Mouse (Mus musculus): ENCODE results near the gene Hrh2.

Gene Hrh2

GRCm38 (mm10) chr13:54215777-54216316, 23.9 kb downstream of the Hrh2 start:
- DNase-seq (ENCODE audit: low spot score in 2 of 2) = no peak

- no peak for DNase-seq (ENCODE audit: low spot score in 2 of 2)
Measured at GRCm38 (mm10) chr13:54218341-54218740, 26.4 kb downstream of the Hrh2 start.

DNA sequence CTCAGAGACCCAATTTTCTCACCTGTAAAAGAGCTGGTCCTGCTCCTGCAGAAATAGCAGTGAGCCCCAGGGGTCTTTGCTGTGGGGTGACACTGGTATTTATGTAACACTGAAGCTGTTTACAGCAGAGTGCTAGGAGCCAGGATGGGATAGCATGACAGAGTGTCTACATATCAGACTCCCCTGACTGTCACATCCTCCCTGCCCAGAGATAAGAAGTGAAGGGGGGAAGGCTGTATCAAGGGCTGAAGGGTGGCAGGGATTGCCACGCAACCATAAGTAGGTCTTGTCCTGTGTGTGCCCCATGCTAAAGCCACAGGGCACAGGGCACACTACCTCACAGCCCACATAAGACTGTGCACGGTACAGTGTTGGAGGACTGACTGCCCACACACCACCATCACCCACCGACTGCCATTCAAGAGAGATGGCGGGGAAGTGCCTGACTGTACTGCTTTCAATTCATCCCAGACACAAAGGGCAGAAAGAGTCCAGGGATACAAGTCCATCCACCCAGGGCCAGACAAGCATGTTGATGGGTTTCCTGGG, 29.8 kb downstream of the Hrh2 start:
- DNase-seq (ENCODE audit: low spot score in 2 of 2) = no peak

DNA sequence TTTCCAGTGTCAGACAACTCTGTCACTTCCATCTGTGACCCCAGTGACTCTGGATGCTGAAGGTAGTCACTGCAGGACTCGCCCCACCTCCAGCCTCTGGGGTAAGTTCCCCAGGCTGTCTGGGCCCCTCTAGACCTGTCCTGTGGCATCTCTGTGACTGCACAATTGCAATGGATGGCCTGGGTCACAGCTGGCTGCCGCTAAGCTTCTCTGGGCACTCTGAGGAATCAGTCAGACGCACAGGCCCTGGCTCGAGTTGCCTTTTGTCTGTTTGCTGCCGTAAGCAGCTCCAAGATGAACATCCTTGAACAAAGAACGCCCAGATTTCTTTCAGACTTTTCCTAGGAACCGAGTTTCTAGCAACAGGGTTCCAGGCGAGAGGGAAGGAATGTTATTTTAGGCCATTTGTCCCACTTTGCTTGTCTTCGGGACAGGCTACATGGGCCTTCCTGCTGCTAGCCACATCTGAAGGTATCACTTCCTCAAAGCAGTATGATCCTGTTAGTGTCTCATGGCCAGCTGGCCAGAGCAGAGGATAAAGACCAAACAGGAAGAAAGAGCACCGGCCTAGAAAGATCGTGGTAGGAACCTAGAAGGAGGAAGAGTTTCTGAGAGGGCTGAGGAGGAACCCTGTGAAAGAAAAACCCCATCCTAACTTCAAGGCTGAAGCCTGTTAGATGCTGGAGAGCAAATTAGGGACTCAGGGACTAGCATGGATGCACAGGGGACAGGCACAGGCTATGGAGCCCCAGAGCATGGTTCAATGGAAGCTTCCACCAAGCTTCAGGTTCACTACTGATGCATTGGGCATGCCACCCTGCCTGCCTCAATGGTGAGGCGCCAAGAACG, 31.2 kb downstream of the Hrh2 start:
- no peak for DNase-seq (ENCODE audit: low spot score in 2 of 2)

- DNase-seq (ENCODE audit: low spot score in 2 of 2) = peak in 1 of 2 experiments; percentile 63
Measured at GRCm38 (mm10) chr13:54227916-54228483, 36.1 kb downstream of the Hrh2 start.

GRCm38 (mm10) chr13:54230081-54230480, 38.2 kb downstream of the Hrh2 start:
- no peak for DNase-seq (ENCODE audit: low spot score in 2 of 2)

DNA sequence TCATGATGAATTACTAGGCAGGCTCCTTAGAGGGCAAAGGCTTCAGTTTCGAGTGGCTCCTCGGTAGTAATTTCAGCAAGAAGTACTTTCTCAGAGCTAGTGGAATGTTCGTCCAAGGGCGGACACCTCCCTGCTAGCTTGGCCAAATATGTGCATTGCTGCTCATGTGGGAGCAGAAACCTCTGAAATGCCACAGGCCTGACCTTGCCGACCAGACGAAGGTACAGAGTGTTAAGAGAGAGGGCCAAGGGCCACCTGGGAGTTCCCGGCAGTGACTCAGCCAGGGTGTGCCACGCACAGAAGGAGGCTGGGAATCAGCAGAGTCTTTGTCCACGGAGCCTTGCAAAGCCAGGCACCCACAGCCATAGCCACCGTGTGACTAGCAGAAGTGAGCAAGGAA, 39.9 kb downstream of the Hrh2 start:
- DNase-seq (ENCODE audit: low spot score in 2 of 2) = no peak

DNA sequence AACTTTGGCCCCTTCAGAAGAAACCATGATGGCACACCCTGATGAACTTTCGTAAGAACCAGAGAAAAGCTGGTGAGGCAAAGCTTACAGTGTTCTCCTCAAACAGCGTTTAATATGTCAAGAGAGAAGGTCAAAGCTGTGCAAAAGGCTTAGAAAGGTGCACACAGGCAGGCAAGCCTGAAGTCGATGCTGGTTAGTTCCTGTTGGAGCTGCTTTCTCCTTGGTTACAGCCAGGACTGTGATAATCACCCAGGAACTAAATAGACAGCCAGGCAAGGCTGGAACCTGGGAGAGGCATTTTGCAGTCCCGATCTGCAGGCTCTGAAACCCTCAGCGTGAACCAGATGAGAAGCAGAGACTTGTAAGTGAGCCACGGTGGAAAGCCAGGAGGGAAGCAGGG, 45.6 kb downstream of the Hrh2 start:
- DNase-seq (ENCODE audit: low spot score in 2 of 2) = no peak

DNA sequence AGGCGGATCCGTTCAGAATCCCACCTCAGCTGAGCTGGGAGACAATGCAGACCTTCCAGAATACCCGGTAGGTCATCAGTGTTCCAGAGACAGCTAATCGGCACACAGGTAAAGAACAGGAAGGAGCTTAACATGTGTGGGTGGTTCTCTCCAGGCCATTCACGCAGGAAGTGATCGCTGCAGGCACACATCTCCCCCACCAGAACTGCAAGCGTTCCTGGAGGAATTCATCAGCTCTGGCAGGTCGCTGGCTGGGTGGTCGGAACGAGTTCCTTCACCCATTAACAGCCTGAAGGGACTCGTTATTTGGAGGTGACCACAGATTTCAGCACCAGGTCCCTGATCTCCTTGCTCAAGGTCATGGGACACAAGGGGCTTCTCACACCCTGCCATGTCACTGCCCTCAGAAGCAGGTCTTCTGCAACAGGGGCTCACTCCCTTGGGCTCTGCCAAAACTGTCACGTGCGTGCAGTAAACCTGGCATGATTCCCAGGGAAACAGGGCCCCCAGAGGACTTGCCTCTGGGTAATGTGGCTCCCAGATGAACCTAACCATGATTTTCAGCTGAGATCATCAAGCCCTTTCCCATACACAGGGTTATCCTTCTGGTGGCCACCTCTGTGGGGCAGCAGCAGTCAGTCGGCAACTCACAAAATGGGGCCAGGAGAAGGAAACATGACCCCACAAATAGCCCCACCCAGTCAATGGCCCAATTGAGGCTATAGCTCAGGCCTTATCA, 46.8 kb downstream of the Hrh2 start:
- no peak for DNase-seq (ENCODE audit: low spot score in 2 of 2)

- no peak for DNase-seq (ENCODE audit: low spot score in 2 of 2)
Measured at GRCm38 (mm10) chr13:54242380-54242779, 50.5 kb downstream of the Hrh2 start.

DNA sequence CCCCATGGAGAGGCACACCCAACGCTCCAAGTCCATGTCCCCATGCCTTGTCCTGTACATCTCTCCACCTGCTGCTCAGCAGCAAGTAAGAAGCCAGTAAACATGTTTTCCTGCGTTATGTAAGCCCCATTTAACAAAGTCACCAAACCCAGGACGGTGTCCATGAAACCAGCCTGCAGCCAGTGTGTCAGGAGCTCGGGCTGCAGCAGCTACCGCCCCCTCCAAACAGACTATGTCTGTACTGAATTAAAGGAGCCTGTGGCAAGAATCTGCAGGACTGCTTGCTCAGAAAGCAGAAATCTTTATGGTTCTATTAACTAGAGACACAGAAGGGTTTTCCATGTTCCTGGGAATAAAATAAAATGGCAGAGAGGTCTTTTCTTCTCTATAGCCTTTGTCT, 53.3 kb downstream of the Hrh2 start:
- DNase-seq (ENCODE audit: low spot score in 2 of 2) = no peak

- DNase-seq (ENCODE audit: low spot score in 2 of 2) = peak; percentile 75 to 82
Measured at GRCm38 (mm10) chr13:54247545-54247944, 55.6 kb downstream of the Hrh2 start.

DNA sequence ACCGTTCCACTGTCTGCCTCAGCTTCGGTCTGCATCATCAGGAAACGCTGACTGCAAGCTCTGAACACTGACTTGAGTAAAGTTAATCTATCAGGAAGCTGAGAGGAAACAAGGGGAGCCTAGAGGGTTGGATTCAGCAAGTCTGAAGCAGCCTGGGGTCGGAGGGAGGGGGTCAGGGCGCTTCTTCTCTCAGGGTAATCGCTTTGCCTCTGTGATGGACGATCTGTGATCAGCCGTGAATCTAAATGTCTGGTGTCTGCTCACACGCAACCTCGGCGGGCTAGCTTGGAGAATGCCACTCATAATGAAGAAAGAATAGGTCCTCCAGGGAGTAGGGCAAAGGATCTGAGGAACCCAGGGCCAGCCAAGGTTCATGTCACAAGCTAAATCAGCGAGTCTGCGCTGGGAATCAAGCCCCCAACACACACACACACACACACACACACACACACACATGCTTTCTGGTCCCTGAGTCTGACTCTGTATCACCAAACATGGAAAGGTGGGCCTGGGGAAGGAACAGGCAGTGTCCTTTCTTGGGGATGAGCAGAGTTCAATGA, 56.6 kb downstream of the Hrh2 start:
- no peak for DNase-seq (ENCODE audit: low spot score in 2 of 2)

DNA sequence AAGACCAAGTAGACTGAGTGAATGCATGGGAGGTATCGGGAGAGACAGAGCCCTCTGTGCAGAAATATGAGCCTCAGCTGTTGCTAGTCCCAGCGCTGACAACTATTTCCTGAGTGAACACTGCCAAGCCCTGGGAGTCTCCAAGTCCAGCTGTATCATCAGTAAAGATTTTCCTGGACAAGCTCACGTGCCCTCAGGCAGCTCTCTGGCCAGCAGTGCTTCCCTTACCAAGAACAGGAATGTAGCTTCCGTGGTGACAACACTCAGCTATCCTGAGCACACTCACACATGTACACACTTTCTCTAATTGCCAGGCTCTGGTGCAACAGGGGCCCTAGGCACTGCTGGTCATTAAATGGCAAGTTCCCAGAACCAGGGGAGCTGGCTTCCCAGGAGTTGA, 57.1 kb downstream of the Hrh2 start:
- no peak for DNase-seq (ENCODE audit: low spot score in 2 of 2)

DNA sequence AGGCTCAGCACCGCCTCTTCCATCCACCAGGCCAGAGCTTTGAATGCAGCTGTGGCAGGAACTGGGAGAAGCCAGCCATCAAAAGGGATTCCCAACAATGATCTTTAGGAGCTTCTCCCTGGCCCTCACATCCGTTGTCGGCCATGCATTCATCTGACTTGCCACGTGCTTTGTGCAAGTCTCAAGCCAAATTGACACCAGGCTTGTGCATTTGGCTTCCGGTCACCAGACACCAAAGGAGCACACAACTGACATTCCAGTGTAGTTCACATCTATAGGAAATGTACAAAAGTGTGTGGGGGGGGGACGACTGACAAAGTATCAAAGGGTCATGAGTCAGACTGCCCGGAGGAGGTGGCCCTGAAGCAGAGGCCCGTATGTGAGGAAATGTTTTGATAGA, 58.4 kb downstream of the Hrh2 start:
- DNase-seq (ENCODE audit: low spot score in 2 of 2) = no peak

- no peak for DNase-seq (ENCODE audit: low spot score in 2 of 2)
Measured at GRCm38 (mm10) chr13:54251541-54252225, 59.8 kb downstream of the Hrh2 start.

DNA sequence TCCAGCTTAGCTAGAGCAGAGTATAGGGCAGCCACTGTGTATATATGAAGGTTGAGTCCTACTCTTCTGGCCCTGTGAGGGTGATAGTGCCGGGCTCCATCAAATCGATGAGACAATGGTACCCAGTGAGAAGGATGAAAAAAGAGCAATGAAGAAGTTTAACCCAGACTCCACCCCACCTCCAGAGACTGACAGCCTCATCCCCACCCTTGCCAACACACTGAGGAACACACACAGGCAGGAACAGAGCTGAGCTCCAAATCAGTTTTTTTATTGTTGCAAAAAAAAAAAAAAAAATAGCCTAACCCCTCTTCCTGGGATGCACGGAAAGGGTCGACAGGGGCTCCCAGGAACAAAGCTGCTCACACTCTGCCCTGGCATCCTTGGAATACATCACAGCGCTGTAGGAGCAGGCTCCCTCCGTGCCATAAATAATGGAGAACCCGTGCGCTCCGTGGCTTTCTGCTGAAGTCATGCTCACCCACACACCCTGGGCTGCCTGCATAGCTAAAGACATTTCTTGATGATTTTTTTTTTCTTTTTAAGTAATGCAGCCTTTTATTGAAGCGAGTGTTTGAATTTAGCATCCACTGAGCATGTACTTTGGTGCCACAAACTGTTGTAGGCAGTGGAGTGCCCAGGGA, 65.8 kb downstream of the Hrh2 start:
- peak in 1 of 2 experiments; percentile 53 for DNase-seq (ENCODE audit: low spot score in 2 of 2)

DNA sequence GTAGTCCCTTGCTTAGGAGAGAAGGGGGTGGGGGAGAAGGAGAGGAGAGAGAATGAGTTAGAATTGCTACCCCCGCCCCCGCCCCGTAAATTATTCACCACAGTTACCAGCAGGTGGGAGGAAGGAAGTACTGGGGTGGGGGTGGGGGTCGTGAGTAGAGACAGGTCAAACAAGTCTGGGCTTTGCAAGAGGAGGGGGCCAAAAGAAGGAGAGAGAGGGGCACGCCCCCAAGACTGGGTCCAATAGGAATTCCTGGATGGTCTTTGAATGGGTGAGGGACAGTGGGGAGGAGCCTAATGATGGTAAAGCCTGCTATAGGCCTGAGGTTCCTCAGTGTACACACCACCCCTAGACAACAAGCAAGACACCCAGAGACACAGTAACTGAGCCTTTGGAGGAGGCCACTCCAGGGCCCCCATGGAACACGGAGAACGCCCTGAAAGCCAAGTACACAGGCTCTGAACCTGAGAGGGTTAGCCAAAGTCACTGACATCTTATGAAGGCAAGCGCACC, 66.4 kb downstream of the Hrh2 start:
- DNase-seq (ENCODE audit: low spot score in 2 of 2) = no peak

DNA sequence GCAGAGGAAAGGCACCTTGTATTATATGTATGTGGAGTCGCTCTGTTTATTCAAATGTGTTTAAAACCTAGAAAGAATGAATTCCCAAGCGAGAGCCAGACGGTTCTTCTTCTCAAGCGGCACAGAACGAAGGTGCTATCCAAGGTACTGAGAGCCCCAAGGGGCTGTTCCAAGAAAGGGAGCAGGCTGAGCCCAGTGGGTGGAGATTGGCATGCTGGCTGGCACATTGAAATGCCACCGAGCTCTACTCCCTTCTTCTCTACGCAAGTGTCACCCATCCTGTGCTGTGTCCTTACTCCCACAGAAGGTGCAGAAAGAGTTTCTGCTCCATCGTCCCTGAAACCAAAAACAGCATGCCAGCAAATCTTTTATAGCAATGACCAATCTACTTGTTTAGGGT, 68.4 kb downstream of the Hrh2 start:
- no peak for DNase-seq (ENCODE audit: low spot score in 2 of 2)

GRCm38 (mm10) chr13:54262741-54263510, 71.0 kb downstream of the Hrh2 start:
- DNase-seq (ENCODE audit: low spot score in 2 of 2) = no peak

Measured in frontal cortex, postnatal 14 days (tissue).